Mouse (Mus musculus): ENCODE measurements around the gene Xkr7. TPM values are rescaled to one million over a fixed set of nuclear protein-coding genes. Genes with fewer than 3 reads are reported as not detected.

Gene Xkr7
- polyA plus RNA-seq, 1 experiment from 2014 or later = not detected

GRCm38 (mm10) chr2:153047828-153048465 is 16.3 kb downstream of the Xkr7 start:
- Histone ChIP-seq H3K4me3 (no peak overlapping the region), H3K27me3 (ENCODE audit: insufficient read depth, poor library complexity, severe bottlenecking) (peaks cover 73% of the 10 kb centered on the region)
- WGBS = 35% methylated on average over 17 of the region's 17 CpGs

GRCm38 (mm10) chr2:153049288-153049996 is 17.8 kb downstream of the Xkr7 start:
- H3K27ac ChIP-seq = no peak overlapping the region
- H3K27me3 ChIP-seq (ENCODE audit: insufficient read depth, poor library complexity, severe bottlenecking) = peaks cover 84% of the 10 kb centered on the region
- no peaks in the 10 kb centered on the region for H3K9me3 ChIP-seq
- no peak overlapping the region for H3K4me3 ChIP-seq
- 42% methylated on average over 9 of the region's 9 CpGs for WGBS
- peaks cover 6% of the 10 kb centered on the region; the same call in 1 of the 2 replicates for H3K4me1 ChIP-seq
- no peak for DNase-seq (ENCODE audit: low spot score)
- H3K36me3 ChIP-seq = no peaks in the 10 kb centered on the region

More at GRCm38 (mm10) chr2:153047828-153048465, 16.3 kb downstream of the Xkr7 start:
- no peak overlapping the region for H3K27ac ChIP-seq
- peaks cover 6% of the 10 kb centered on the region; the same call in 1 of the 2 replicates for H3K4me1 ChIP-seq
- no peak for DNase-seq (ENCODE audit: low spot score)
- no peaks in the 10 kb centered on the region for H3K9me3 ChIP-seq
- no peaks in the 10 kb centered on the region for H3K36me3 ChIP-seq

- Histone ChIP-seq H3K4me3 (no peak overlapping the region), H3K9me3 (no peaks in the 10 kb centered on the region), H3K27ac (no peak overlapping the region), H3K4me1 (peaks cover 6% of the 10 kb centered on the region; the same call in 1 of the 2 replicates), H3K36me3 (no peaks in the 10 kb centered on the region), H3K27me3 (ENCODE audit: insufficient read depth, poor library complexity, severe bottlenecking) (peaks cover 90% of the 10 kb centered on the region)
- 77% methylated on average over 4 of the region's 4 CpGs for WGBS
- DNase-seq (ENCODE audit: low spot score) = no peak
Measured at GRCm38 (mm10) chr2:153049997-153050358, 18.3 kb downstream of the Xkr7 start.

- H3K9me3 ChIP-seq = no peaks in the 10 kb centered on the region
- no peak for DNase-seq (ENCODE audit: low spot score)
- H3K4me1 ChIP-seq = peaks cover 6% of the 10 kb centered on the region; the same call in 1 of the 2 replicates
- WGBS = 71% methylated on average over 6 of the region's 6 CpGs
- peaks cover 90% of the 10 kb centered on the region for H3K27me3 ChIP-seq (ENCODE audit: insufficient read depth, poor library complexity, severe bottlenecking)
- no peak overlapping the region for H3K4me3 ChIP-seq
- no peak overlapping the region for H3K27ac ChIP-seq
- no peaks in the 10 kb centered on the region for H3K36me3 ChIP-seq
Measured at GRCm38 (mm10) chr2:153051095-153051494, 19.4 kb downstream of the Xkr7 start.

- no peaks in the 10 kb centered on the region for H3K36me3 ChIP-seq
- no peak overlapping the region for H3K4me3 ChIP-seq
- peaks cover 6% of the 10 kb centered on the region; the same call in 1 of the 2 replicates for H3K4me1 ChIP-seq
- no peak overlapping the region for H3K27ac ChIP-seq
- peaks cover 88% of the 10 kb centered on the region for H3K27me3 ChIP-seq (ENCODE audit: insufficient read depth, poor library complexity, severe bottlenecking)
- no peaks in the 10 kb centered on the region for H3K9me3 ChIP-seq
- DNase-seq (ENCODE audit: low spot score) = no peak
- WGBS = 74% methylated on average over 9 of the region's 9 CpGs
Measured at GRCm38 (mm10) chr2:153051537-153051936, 19.9 kb downstream of the Xkr7 start.

GRCm38 (mm10) chr2:153052700-153053351 is 21.2 kb downstream of the Xkr7 start:
- peaks cover 88% of the 10 kb centered on the region for H3K27me3 ChIP-seq (ENCODE audit: insufficient read depth, poor library complexity, severe bottlenecking)
- H3K9me3 ChIP-seq = no peaks in the 10 kb centered on the region
- peaks cover 6% of the 10 kb centered on the region; the same call in 1 of the 2 replicates for H3K4me1 ChIP-seq
- no peaks in the 10 kb centered on the region for H3K36me3 ChIP-seq
- no peak for DNase-seq (ENCODE audit: low spot score)
- WGBS = 7% methylated on average over 30 of the region's 30 CpGs
- H3K27ac ChIP-seq = no peak overlapping the region
- H3K4me3 ChIP-seq = peak overlapping the region; percentile 26

GRCm38 (mm10) chr2:153053896-153054295 is 22.2 kb downstream of the Xkr7 start:
- H3K9me3 ChIP-seq = no peaks in the 10 kb centered on the region
- H3K27me3 ChIP-seq (ENCODE audit: insufficient read depth, poor library complexity, severe bottlenecking) = peaks cover 85% of the 10 kb centered on the region
- peaks cover 6% of the 10 kb centered on the region; the same call in 1 of the 2 replicates for H3K4me1 ChIP-seq
- WGBS = 79% methylated on average over 8 of the region's 8 CpGs
- DNase-seq (ENCODE audit: low spot score) = no peak
- no peak overlapping the region for H3K27ac ChIP-seq
- no peak overlapping the region for H3K4me3 ChIP-seq
- H3K36me3 ChIP-seq = no peaks in the 10 kb centered on the region

GRCm38 (mm10) chr2:153055270-153055920 is 23.7 kb downstream of the Xkr7 start:
- Histone ChIP-seq H3K27me3 (ENCODE audit: insufficient read depth, poor library complexity, severe bottlenecking) (peaks cover 83% of the 10 kb centered on the region), H3K9me3 (no peaks in the 10 kb centered on the region), H3K36me3 (no peaks in the 10 kb centered on the region), H3K4me3 (no peak overlapping the region), H3K4me1 (peaks cover 6% of the 10 kb centered on the region; the same call in 1 of the 2 replicates), H3K27ac (no peak overlapping the region)
- DNase-seq (ENCODE audit: low spot score) = no peak
- WGBS = 53% methylated on average over 6 of the region's 6 CpGs

- H3K4me3 ChIP-seq = no peak overlapping the region
- no peak overlapping the region for H3K27ac ChIP-seq
- no peaks in the 10 kb centered on the region for H3K9me3 ChIP-seq
- no peaks in the 10 kb centered on the region for H3K36me3 ChIP-seq
- H3K27me3 ChIP-seq (ENCODE audit: insufficient read depth, poor library complexity, severe bottlenecking) = peaks cover 63% of the 10 kb centered on the region
- 0 out of 2 replicates have a peak, but pooled peaks cover under 1% of the 10 kb centered on the region for H3K4me1 ChIP-seq
- no peak for DNase-seq (ENCODE audit: low spot score)
- 70% methylated on average over 4 of the region's 4 CpGs for WGBS
Measured at GRCm38 (mm10) chr2:153058365-153058764, 26.7 kb downstream of the Xkr7 start.

- Histone ChIP-seq H3K4me3 (no peak overlapping the region), H3K27me3 (ENCODE audit: insufficient read depth, poor library complexity, severe bottlenecking) (peaks cover 53% of the 10 kb centered on the region), H3K9me3 (no peaks in the 10 kb centered on the region), H3K27ac (no peak overlapping the region), H3K4me1 (peaks cover 12% of the 10 kb centered on the region; the same call in 1 of the 2 replicates), H3K36me3 (no peaks in the 10 kb centered on the region)
- whole genome bisulfite sequencing = 81% methylated on average over 7 of the region's 7 CpGs
- DNase-seq (ENCODE audit: low spot score) = no peak
Measured at GRCm38 (mm10) chr2:153060216-153060615, 28.6 kb downstream of the Xkr7 start.

GRCm38 (mm10) chr2:153063394-153063793 is 31.7 kb downstream of the Xkr7 start:
- H3K27ac ChIP-seq = no peak overlapping the region
- no peaks in the 10 kb centered on the region for H3K36me3 ChIP-seq
- peaks cover 19% of the 10 kb centered on the region; the same call in 1 of the 2 replicates for H3K4me1 ChIP-seq
- no peaks in the 10 kb centered on the region for H3K9me3 ChIP-seq
- peaks cover 64% of the 10 kb centered on the region for H3K27me3 ChIP-seq (ENCODE audit: insufficient read depth, poor library complexity, severe bottlenecking)
- no peak for DNase-seq (ENCODE audit: low spot score)
- no peak overlapping the region for H3K4me3 ChIP-seq
- WGBS = 57% methylated on average over 3 of the region's 3 CpGs

GRCm38 (mm10) chr2:153064190-153064970 is 32.7 kb downstream of the Xkr7 start:
- Histone ChIP-seq H3K9me3 (no peaks in the 10 kb centered on the region), H3K27ac (peak overlapping the region; percentile 64; the same call in 1 of the 2 replicates)
- no peak for DNase-seq (ENCODE audit: low spot score)

More at GRCm38 (mm10) chr2:153064190-153064970, 32.7 kb downstream of the Xkr7 start:
- Histone ChIP-seq H3K4me3 (no peak overlapping the region), H3K36me3 (no peaks in the 10 kb centered on the region), H3K4me1 (peaks cover 19% of the 10 kb centered on the region; the same call in 1 of the 2 replicates), H3K27me3 (ENCODE audit: insufficient read depth, poor library complexity, severe bottlenecking) (peaks cover 66% of the 10 kb centered on the region)
- 65% methylated on average over 9 of the region's 9 CpGs for WGBS
